Mouse (Mus musculus): ENCODE results near the gene Kat7. TPM values are rescaled to one million over a fixed set of nuclear protein-coding genes. Genes with fewer than 3 reads are reported as not detected.
A peak's percentile ranks its signal among the peaks of the same experiment; 100 is the strongest.

The Kat7 gene
- 10 to 100 TPM; 75.7 to 81.8 TPM for total RNA-seq (2021)
- long read RNA-seq, experiment 1, transcript Kat7-204 (14 exons, 3,470 nt) = major isoform, 8 of 15 reads
- long read RNA-seq, experiment 1, partial matches to known transcripts = 1 of 15 reads
- long read RNA-seq, experiment 1, other reads (novel, unspliced or antisense) = 3 of 15 reads
- long read RNA-seq, experiment 2, transcript Kat7-204 (14 exons, 3,470 nt) = major isoform, 9 of 14 reads
- long read RNA-seq, experiment 2, partial matches to known transcripts = 0 of 14 reads
- long read RNA-seq, experiment 2, other reads (novel, unspliced or antisense) = 0 of 14 reads

DNA sequence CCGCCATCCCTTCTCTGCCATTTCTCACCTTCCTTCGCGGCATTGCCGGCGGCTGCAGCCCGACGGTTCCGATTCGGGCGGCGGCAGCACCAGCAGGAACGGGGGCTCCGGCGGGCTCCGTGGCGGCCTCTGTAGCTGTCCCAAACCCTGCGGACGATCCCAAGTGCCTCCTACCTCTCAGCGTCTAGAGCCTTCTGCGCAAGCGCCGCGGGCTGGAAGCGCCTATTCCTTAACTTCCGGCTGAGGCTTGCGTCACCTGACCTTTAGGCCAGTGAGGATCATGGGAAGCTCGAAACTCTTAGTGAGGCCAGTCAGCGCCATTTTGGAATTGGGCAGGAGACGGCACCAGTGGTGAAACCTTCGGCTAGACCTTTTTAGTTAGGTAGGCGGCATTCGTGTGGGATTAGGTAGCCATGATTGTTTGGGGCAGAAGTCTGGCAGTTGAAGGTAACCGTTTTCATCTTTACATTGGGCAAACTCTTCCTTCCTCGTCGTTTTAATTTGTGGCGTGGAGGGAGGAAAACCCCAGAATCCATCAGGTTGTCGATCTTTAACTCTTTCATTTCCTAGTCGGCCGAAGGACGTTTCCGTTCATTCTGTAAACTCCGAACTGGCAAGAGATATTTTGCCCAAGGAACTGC is at the start of gene Kat7:
Kat7 (minus strand) TSS at position 240 of the 641 bp plus-strand sequence.
- DNase-seq (ENCODE audit: low spot score in 2 of 2) = peak; percentile 97 to 98

GRCm38 (mm10) chr11:95358263-95358662 is 48.2 kb upstream of the Kat7 start:
- no peak for DNase-seq (ENCODE audit: low spot score in 2 of 2)

DNA sequence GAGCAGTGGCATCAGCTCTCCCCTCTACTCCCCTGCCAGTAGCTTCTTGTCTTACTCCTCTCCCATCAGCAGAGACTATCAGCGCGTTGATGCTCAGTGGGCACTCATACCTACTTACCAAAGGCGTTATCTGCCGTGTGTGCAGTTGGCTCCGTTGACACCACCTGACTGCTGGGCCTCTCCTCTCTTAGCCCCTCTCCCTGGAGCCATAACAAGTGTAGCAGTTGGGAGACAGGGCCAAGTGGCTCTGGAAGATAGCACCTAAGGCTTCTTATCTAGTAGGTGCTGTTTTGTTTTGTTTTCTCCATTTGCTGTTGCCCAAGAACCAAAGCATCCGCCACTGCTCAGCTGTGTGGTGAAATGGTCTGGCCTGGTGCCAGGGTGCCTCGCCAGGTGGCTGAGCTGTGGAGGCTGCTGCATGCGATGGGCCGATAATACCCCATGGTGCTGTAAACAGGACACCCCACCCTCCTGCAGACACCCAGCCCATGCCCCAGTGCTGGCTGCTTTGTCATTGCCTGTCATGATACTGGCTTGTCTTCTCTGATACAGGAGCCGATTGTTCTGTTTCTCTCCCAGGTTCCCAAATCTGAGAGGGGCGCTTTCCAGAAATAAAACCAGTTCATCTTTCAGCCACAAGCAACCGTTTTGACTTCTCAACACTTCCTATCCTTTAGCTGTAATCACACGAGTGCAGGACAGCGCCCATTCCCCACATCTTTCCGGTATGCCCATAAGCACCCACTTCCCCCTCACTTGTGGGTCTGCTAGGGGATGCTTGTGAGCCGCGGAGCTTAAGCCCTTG is 46.6 kb upstream of the Kat7 start:
- peak in 1 of 2 experiments; percentile 29 for DNase-seq (ENCODE audit: low spot score in 2 of 2)

- DNase-seq (ENCODE audit: low spot score in 2 of 2) = no peak
Observed at GRCm38 (mm10) chr11:95356039-95356438, 46.0 kb upstream of the Kat7 start.

- no peak for DNase-seq (ENCODE audit: low spot score in 2 of 2)
Observed at GRCm38 (mm10) chr11:95355661-95356011, 45.6 kb upstream of the Kat7 start.

- no peak for DNase-seq (ENCODE audit: low spot score in 2 of 2)
Observed at GRCm38 (mm10) chr11:95354945-95355660, 45.1 kb upstream of the Kat7 start.

DNA sequence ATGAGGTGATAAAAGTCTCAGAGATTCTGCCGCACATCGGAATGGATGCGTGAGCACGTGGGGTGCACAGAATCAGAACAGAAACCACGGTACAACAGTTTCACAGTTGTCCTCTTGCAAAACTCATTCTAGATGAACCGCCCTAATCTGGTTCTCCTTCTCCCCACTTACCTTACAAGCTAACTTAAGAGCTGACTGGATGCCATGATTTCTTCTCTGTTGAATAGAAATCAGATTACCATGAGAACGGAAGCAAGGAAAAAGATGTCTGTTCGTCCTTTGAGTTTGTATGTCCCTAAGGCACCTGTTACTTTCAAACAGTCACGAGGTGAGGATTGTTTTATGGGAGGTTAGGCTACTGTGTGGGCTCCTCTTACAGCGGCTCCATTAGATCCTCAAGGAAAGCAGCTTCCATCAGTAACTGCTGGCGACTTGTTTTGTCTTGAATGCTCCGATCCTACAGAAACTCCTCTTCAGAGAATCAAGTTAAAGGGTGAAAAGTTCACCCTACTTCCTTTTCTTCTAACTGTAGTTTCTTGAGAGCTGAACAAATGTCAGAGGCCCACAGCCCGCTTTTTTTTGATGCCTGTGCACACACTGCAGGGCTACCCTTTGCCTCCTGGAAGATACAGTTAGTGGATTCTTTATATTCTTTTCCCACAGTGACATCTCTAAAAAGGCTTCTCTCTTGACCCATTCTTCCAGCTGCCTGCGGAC is 44.3 kb upstream of the Kat7 start:
- no peak for DNase-seq (ENCODE audit: low spot score in 2 of 2)

GRCm38 (mm10) chr11:95353226-95353625 is 43.2 kb upstream of the Kat7 start:
- no peak for DNase-seq (ENCODE audit: low spot score in 2 of 2)

GRCm38 (mm10) chr11:95352686-95353085 is 42.6 kb upstream of the Kat7 start:
- DNase-seq (ENCODE audit: low spot score in 2 of 2) = no peak

DNA sequence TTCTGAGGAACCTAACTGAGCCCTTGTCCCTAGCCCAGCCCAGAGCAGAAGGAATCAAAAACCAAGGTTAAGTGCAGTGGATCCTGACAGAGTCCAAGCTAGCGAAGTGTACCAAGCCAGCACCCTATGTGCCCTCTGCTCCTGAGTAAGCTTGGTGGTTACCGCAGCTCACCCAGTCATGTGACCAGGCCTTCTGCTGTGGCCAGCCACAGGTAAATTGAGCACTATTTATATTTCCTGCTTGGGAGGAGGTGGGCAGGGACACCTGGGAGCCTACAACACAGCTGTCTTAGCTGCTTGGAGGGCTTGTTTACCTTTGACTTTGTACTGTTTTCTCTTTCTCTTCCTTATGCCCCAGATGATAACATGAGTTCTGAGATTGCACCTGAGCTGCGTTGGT is 40.9 kb upstream of the Kat7 start:
- DNase-seq (ENCODE audit: low spot score in 2 of 2) = no peak

- no peak for DNase-seq (ENCODE audit: low spot score in 2 of 2)
Observed at GRCm38 (mm10) chr11:95350289-95350688, 40.2 kb upstream of the Kat7 start.

- DNase-seq (ENCODE audit: low spot score in 2 of 2) = no peak
Observed at GRCm38 (mm10) chr11:95344181-95344580, 34.1 kb upstream of the Kat7 start.

- no peak for DNase-seq (ENCODE audit: low spot score in 2 of 2)
Observed at GRCm38 (mm10) chr11:95343180-95343579, 33.1 kb upstream of the Kat7 start.

- DNase-seq (ENCODE audit: low spot score in 2 of 2) = no peak
Observed at GRCm38 (mm10) chr11:95340664-95341063, 30.6 kb upstream of the Kat7 start.

DNA sequence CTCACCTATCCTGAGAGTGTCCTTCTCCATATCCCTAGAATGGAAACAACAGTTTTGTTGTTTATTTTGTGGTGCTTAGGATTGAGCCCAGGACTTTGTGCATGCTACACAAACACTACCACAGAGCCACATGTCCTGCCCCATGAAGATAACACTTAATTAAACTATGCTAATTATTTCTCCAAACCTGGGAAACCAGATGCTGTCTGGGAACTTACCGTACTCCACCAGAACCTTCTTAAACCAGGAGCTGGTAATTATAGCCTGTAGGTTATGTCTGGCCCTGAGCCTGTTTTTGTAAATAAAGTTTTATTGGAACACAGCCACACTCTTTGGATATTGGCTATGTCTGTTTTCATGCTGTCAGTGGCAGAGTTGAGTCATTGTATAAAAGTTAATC is 30.2 kb upstream of the Kat7 start:
- no peak for DNase-seq (ENCODE audit: low spot score in 2 of 2)

GRCm38 (mm10) chr11:95339471-95340021 is 29.5 kb upstream of the Kat7 start:
- no peak for DNase-seq (ENCODE audit: low spot score in 2 of 2)

GRCm38 (mm10) chr11:95337846-95338342 is 27.8 kb upstream of the Kat7 start:
- DNase-seq (ENCODE audit: low spot score in 2 of 2) = no peak

- DNase-seq (ENCODE audit: low spot score in 2 of 2) = peak; percentile 23 to 39
Observed at GRCm38 (mm10) chr11:95337129-95337813, 27.2 kb upstream of the Kat7 start.

GRCm38 (mm10) chr11:95336568-95337128 is 26.6 kb upstream of the Kat7 start, which contains the start of gene Fam117a:
Gene Fam117a (plus strand): TSS chr11:95337018.
- peak; percentile 43 to 56 for DNase-seq (ENCODE audit: low spot score in 2 of 2)
